Mouse (Mus musculus): ENCODE results near the gene Rnf151. TPM values are rescaled to one million over a fixed set of nuclear protein-coding genes. Genes with fewer than 3 reads are reported as not detected.

Gene Rnf151
- polyA plus RNA-seq, 1 experiment: not detected

DNA sequence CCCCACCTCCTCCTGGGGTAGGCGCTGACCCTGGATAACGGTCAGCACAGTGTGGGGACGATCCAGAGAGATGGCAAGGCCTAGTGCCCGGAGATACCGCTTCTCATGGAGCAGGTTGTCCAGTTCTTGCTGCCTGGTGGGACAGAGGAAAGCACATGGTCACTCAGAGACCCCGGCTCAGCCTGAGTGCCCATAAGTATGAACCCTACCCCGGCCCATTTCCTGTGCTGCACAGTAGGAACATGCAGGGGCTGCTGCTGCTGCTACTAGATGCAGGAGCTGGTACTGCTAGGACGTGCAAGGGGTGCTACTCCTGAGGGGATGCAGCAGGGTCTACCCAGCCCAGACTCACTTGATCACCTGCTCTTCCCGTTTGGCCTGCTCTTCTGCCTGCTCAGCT, 16.6 kb downstream of the Rnf151 start:
- 85% methylated on average over 9 of the region's 9 CpGs for WGBS
- no peak overlapping the region for H3K27ac ChIP-seq (ENCODE audit: control insufficient read depth, insufficient read depth, low read depth, low read length, poor library complexity)
- TF ChIP-seq POLR2A (IDR thresholded peaks at IDR 0.05; ENCODE audit: borderline replicate concordance, control insufficient read depth, low read depth, low read length) (no peak), CTCF (IDR thresholded peaks at IDR 0.05; ENCODE audit: control insufficient read depth, insufficient read depth, low read length) (no peak)

DNA sequence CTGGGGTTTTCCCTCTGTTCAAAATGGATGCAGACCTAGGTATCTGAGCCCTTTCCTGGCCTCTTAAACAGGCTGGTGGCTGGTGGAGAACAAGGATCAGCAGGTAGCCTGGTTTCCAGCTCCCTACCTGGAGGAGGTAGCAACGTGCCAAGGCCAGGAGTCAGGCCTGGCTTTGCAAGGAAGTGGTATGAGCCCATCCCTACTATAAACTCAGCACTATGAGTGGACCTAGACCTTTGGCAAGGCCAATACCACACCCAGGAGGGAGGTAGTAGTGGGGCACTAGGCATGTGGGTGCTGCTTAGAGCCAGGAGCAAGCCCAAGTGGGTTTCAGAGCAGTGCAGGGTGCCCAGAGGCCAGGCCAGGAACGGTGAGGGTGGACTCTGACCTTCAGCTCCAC, 18.4 kb downstream of the Rnf151 start:
- H3K4me3 ChIP-seq (replicated peaks; ENCODE audit: control insufficient read depth, low read depth, low read length): no peak overlapping the region
- H3K4me1 ChIP-seq (ENCODE audit: control insufficient read depth, insufficient read depth, low read length): no peaks in the 10 kb centered on the region; the same call in 1 of the 2 replicates
- TF ChIP-seq CTCF (IDR thresholded peaks at IDR 0.05; ENCODE audit: control insufficient read depth, insufficient read depth, low read length) (no peak), POLR2A (IDR thresholded peaks at IDR 0.05; ENCODE audit: borderline replicate concordance, control insufficient read depth, low read depth, low read length) (no peak)
- 83% methylated on average over 2 of the region's 2 CpGs for WGBS
- H3K27ac ChIP-seq (ENCODE audit: control insufficient read depth, insufficient read depth, low read depth, low read length, poor library complexity): no peak overlapping the region

More for the DNA sequence above, 16.6 kb downstream of the Rnf151 start:
- Histone ChIP-seq H3K4me1 (ENCODE audit: control insufficient read depth, insufficient read depth, low read length) (no peaks in the 10 kb centered on the region; the same call in 1 of the 2 replicates), H3K4me3 (replicated peaks; ENCODE audit: control insufficient read depth, low read depth, low read length) (no peak overlapping the region)

DNA sequence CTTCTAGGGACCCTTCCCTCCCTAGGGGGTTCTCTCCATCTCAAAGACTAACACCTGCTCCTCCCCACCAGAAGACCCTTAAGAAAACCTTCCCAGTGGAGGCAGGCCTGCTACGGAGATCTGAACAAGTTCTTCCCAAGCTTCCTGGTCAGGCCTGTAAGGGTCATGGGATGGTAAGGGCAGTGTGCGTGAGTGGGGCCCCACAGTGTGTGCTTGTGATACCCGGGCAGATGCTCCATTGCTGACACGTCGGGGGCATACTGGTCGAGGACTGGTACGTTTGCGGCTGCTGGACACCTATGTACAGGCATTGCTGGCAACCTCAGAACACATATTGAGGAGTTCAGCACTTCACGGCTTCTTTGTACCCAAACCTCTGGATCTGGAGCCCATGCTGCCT, 19.1 kb downstream of the Rnf151 start:
- Histone ChIP-seq H3K27ac (ENCODE audit: control insufficient read depth, insufficient read depth, low read depth, low read length, poor library complexity) (no peak overlapping the region), H3K4me3 (replicated peaks; ENCODE audit: control insufficient read depth, low read depth, low read length) (no peak overlapping the region), H3K4me1 (ENCODE audit: control insufficient read depth, insufficient read depth, low read length) (no peaks in the 10 kb centered on the region; the same call in 1 of the 2 replicates)
- WGBS: 86% methylated on average over 9 of the region's 9 CpGs
- TF ChIP-seq POLR2A (IDR thresholded peaks at IDR 0.05; ENCODE audit: borderline replicate concordance, control insufficient read depth, low read depth, low read length) (no peak), CTCF (IDR thresholded peaks at IDR 0.05; ENCODE audit: control insufficient read depth, insufficient read depth, low read length) (no peak)

DNA sequence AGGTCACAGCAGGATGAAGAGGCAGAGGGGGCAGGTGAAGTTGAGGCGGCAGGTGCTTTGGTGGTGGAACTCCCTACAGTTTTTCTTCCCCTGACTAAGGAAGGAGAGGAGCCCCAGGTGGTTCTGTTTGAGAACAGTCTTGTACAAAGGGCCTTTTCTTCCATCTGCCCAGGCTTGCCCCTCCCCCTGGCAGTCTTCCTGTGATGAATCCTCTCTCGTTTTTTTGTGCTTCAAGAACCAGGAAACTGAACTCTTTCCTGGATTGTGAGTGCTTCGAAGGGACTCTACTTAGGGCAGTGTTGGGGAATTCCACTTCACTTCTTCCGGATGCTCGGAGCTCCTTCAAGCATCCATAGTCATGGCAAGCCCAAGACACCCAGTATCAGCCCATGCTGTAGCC, 19.9 kb downstream of the Rnf151 start:
- H3K27ac ChIP-seq (ENCODE audit: control insufficient read depth, insufficient read depth, low read depth, low read length, poor library complexity): no peak overlapping the region
- no peak overlapping the region for H3K4me3 ChIP-seq (replicated peaks; ENCODE audit: control insufficient read depth, low read depth, low read length)
- no peaks in the 10 kb centered on the region; the same call in 1 of the 2 replicates for H3K4me1 ChIP-seq (ENCODE audit: control insufficient read depth, insufficient read depth, low read length)
- 48% methylated on average over 5 of the region's 5 CpGs for WGBS
- no peak for TF ChIP-seq CTCF (IDR thresholded peaks at IDR 0.05; ENCODE audit: control insufficient read depth, insufficient read depth, low read length)
- TF ChIP-seq POLR2A (IDR thresholded peaks at IDR 0.05; ENCODE audit: borderline replicate concordance, control insufficient read depth, low read depth, low read length): no peak

DNA sequence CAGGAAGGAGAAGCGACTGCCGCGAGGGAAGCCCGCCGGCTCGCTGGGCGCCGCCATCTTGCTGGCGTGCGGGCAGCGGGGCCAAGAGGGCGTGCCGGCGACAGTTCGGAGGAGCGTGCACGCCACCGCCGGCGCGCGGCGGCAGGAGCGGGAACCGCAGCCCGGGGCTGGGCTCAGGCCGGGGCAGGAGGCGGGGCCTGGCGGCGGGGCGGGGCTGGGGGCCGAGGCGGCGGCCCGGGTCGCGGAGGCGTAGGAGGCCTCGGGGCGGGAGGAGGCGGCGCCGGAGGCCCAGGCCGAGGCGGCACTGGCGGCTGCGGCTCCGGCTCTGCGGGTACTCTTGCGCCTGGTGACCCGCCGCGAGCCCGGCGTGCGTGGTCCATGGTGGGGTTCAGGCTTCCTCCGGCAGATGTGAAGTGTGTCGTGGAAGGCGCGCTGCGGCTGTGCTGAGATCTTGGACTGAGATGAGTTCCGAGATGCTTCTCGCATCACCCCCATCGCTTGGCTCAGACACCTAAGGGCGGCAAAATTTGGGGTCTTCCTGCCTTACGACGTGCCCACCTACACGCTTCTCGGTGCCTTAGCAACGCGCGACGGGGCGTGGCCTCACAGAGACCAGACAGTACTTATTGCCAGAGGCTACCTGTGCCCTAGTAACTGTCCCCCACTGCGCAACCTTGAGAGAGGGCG, 21.7 kb downstream of the Rnf151 start, which contains the start of the genes Gfer and Noxo1:
Gene Gfer (minus strand): TSS at position 146 of the 687 bp plus-strand sequence.
Gene Noxo1 (plus strand): TSS at position 224 of the 687 bp plus-strand sequence.
- Histone ChIP-seq H3K4me3 (replicated peaks; ENCODE audit: control insufficient read depth, low read depth, low read length) (peak within 1 kb of the TSS; percentile 95), H3K4me1 (ENCODE audit: control insufficient read depth, insufficient read depth, low read length) (no peaks in the 10 kb centered on the region; the same call in 1 of the 2 replicates), H3K27ac (ENCODE audit: control insufficient read depth, insufficient read depth, low read depth, low read length, poor library complexity) (peak within 1 kb of the TSS; percentile 83)
- under 1% methylated on average over 76 of the region's 76 CpGs for WGBS
- peak; percentile 62; the same call in 1 of the 2 replicates for TF ChIP-seq POLR2A (IDR thresholded peaks at IDR 0.05; ENCODE audit: borderline replicate concordance, control insufficient read depth, low read depth, low read length)
- 0 out of 2 replicates have a peak, but pooled peaks have one; percentile 8 for TF ChIP-seq CTCF (IDR thresholded peaks at IDR 0.05; ENCODE audit: control insufficient read depth, insufficient read depth, low read length)

DNA sequence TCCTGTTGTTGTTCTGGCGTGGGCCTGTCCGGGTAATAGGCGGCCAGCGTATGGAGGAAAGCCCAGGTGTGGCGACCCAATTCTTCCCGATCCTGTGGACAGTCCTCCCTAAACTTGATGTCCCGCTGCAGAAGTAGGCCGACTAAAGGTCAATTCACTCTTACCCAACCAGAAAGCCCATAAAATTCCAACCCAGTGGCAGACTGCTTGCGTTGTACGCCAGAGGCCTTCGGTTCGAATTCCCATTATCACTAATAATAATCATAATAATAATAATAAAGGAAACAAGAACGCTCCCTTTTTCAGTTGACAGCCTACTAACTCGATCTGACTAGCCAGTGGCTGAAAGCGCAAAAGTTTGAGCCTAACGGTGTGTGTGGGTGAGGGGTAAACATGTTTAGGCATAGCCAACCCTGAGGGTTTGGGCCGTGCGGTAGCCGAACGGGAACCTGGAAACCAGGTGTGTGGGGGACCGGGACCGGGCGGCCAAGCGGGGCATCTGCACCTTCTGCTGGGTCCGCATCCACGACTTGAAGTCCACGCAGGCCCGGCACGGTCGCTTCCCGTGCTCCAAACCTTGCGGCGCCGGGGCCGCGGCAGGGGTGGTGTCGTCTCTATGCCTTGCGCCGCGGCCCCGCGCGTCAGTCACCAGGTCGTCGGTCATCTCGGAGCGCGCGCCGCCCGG, 22.4 kb downstream of the Rnf151 start:
- H3K27ac ChIP-seq (ENCODE audit: control insufficient read depth, insufficient read depth, low read depth, low read length, poor library complexity): peak overlapping the region; percentile 83
- no peaks in the 10 kb centered on the region; the same call in 1 of the 2 replicates for H3K4me1 ChIP-seq (ENCODE audit: control insufficient read depth, insufficient read depth, low read length)
- TF ChIP-seq CTCF (IDR thresholded peaks at IDR 0.05; ENCODE audit: control insufficient read depth, insufficient read depth, low read length) (no peak), POLR2A (IDR thresholded peaks at IDR 0.05; ENCODE audit: borderline replicate concordance, control insufficient read depth, low read depth, low read length) (no peak)
- WGBS: 17% methylated on average over 51 of the region's 51 CpGs
- peak overlapping the region; percentile 69 for H3K4me3 ChIP-seq (replicated peaks; ENCODE audit: control insufficient read depth, low read depth, low read length)

DNA sequence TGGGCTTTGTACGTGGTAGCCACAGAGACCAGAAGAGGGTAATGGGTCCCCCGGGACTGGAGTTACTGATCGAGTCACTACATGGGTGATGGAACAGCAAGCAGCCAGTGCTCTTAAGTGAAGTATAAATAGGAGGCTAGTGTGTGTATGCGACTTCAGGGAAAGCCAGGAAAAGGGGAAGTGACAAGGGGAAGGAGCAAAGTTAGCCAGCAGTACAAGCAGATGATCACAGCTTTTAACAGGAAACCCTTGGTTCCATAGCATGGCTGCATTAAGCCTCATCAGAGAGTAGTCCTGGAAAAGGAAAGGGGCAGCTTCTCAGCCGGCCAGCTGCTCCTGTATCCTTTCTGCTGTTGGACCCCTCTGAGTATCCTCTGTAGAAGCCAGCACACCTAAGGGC, 25.5 kb downstream of the Rnf151 start:
- H3K27ac ChIP-seq (ENCODE audit: control insufficient read depth, insufficient read depth, low read depth, low read length, poor library complexity): no peak overlapping the region
- 45% methylated on average over 5 of the region's 5 CpGs for WGBS
- no peak overlapping the region for H3K4me3 ChIP-seq (replicated peaks; ENCODE audit: control insufficient read depth, low read depth, low read length)
- H3K4me1 ChIP-seq (ENCODE audit: control insufficient read depth, insufficient read depth, low read length): no peaks in the 10 kb centered on the region; the same call in 1 of the 2 replicates
- no peak for TF ChIP-seq POLR2A (IDR thresholded peaks at IDR 0.05; ENCODE audit: borderline replicate concordance, control insufficient read depth, low read depth, low read length)
- no peak for TF ChIP-seq CTCF (IDR thresholded peaks at IDR 0.05; ENCODE audit: control insufficient read depth, insufficient read depth, low read length)
